Mouse (Mus musculus) MN1 (cell line): ENCODE results near the gene Vmn1r48.
"Not testable (repeated sequence)": the region's sequence is repeated elsewhere in the genome, so short reads cannot be mapped to it uniquely, and the experiment has no call there.

Source experiments
- DNase-seq: peaks from one replicate; pipeline ENCODE4 v3.0.0-alpha.2; 2016; ENCODE audit warnings: low spot score

Gene Vmn1r48

DNA sequence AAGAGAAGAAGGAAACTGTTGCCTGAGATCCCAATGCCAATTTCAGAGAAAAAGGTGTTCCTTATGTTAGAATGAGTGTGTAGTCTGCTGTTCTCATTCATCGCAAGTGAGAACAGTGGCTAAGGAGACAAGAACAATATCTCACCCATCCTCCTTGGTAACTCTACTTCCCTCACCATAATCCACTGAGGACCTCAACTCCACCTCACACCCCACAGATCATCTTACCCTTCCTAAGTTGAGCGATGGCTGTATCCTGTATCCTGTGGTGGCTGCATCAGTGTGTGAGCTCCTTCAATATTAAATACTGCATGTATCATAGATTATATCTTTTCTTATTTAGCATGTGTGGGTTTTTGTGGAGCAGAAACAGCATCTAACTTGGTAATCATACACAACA lies at the start of gene Vmn1r48:
Vmn1r48 (minus strand) TSS at position 101 of the 400 bp plus-strand sequence.
- not testable (repeated sequence) for DNase-seq

- DNase-seq = no peak
These were observed 41.8 kb upstream of the Vmn1r48 start, which contains the start of gene Vmn1r49 for GRCm38 (mm10) chr6:90078406-90078805. TSS of gene Vmn1r49 (minus strand) at chr6:90078506.

- DNase-seq = not testable (repeated sequence)
These were observed 20.8 kb downstream of the Vmn1r48 start, which contains the start of gene Vmn1r47 for GRCm38 (mm10) chr6:90015847-90016246. TSS of gene Vmn1r47 (plus strand) at chr6:90016147.

GRCm38 (mm10) chr6:89985989-89986388 lies 50.7 kb downstream of the Vmn1r48 start:
- DNase-seq = no peak
